Mouse (Mus musculus) cerebellum, adult 11 months (tissue): ENCODE measurements around the gene 4931406P16Rik.
"Not testable (repeated sequence)": the region's sequence is repeated elsewhere in the genome, so short reads cannot be mapped to it uniquely, and the experiment has no call there.

Source experiments
- DNase-seq: peaks from one replicate; pipeline ENCODE4 v3.0.0; 2022

4931406P16Rik gene

DNA sequence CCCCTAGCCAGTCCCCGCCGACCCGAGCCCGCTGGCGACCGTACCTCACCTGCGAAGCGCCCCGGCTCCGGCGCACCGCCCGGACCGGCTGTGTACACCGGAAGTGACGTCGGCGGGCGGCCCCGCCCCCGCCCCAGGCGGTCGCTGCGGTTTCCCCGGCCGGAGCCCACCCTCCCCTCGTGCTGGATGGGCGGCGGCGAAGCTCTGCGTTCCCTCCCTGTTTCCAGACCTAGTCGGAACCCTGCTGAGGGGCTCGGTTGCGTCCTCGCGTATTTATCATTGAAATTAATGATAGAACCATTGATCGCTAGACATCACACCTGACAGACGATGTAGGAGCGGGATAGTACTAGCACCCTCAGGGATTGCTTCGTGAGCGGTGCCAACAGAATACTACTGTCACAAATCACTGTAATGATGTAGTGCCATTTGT, at the start of gene 4931406P16Rik:
TSS of gene 4931406P16Rik (minus strand) at position 109 of the 433 bp plus-strand sequence.
- DNase-seq: peak; percentile 86

DNA sequence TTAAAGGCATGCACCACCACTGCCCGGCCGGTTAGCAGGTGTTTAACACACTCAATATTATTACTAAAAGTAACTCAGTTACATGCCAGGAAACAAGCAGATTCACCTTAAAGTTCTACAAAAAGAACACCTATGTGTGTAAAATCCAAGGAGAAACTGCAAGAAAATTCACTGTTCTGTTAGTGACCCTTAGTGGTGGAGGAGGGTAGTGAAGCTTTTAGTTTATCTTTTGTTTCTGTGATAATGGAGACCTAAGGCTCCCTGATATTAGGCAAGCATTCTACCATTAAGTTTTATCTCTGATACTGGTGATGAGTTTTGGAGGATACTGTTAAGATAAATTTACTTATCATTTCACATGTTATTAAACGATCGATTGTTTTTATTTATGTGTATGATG, 42.3 kb upstream of the 4931406P16Rik start:
- no peak for DNase-seq

DNA sequence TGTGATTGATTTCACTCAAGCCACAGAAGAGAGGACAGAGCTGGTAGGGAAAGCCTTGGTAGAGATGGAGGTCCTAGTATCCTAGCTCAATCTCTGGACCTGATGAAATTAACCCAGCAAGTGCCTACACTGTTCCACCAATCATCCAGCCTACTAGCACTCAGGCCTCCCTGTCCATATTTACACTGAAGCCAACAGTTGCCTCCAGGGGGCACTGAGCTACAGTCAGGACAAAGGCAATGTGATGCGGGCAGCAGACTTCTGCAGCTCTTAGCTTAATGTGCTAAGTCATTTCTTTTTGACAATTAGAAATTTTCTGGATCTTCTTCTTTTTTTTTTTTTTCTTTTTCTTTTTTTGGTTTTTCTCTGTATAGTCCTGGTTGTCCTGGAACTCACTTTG, 38.6 kb upstream of the 4931406P16Rik start:
- no peak for DNase-seq

DNA sequence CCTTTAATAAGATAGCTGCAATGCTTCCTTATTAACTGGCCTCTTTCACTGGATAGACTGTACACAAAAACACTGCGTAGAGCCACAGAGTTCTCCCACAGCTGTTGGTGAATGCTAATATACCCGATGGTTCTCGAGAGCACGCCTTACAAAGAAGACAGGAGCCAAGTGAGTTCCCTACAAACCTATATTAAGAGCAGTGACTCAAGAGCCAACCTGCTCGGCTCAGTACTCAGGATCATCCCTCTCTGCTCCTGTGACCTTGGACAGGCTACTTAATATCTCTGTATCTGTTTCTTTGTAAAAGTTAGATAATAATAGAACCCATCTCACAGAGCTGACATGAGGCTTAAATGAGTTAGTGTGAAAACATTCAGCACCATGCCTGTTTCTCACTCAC, 36.8 kb upstream of the 4931406P16Rik start:
- no peak for DNase-seq

DNA sequence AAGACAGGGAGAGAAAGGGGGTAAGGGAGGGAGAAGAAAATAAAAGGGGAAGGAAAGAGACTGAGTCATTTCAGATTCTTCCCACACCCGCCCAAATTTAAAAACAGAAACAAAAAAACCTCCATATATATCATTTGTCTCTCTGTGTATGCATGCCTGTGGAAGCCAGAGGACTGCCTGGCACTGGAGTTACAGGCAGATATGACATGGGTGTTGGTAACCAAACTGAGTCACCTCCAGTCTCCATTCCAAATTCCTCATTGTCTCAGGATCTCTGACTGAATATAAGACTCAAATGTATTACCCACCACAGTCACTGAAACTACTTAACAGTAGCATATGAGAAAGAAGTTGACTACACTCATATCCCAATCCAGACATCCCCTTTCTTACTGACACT, 34.7 kb upstream of the 4931406P16Rik start:
- no peak for DNase-seq

DNA sequence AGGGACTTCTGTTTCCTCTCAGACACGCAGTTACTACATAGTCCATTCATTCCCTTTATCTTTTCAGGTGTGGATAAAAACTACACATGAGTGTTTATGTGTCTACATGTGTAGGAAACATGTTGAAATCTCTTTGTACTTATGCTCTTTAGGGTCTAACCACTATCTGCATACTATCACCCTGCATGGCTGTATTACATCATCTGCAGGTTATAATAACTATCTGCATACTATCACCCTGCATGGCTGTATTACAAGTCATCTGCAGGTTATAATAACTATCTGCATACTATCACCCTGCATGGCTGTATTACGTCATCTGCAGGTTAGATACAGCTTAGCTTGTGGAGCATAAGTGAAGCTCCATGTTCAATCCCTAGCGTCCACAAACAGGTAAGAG, 33.7 kb upstream of the 4931406P16Rik start:
- no peak for DNase-seq

DNA sequence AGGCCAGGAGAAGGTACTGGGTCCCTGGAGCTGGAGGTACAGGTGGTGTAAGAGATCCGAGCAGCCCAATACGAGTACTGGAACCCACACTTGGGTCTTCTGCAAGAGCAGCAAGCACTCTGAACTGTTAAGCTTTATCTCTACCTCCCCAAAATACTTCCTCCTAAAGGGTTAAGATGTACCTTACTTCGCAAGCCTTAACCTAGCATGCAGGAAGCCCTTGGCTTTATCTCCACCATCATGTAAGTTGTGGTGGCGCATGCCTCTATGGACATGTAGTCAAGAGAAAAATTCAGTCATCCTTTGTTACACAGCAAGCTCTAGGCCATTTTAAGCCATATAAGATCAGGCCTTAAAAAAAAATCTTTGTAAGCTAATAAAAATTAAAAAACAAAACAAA, 33.2 kb upstream of the 4931406P16Rik start:
- no peak for DNase-seq

DNA sequence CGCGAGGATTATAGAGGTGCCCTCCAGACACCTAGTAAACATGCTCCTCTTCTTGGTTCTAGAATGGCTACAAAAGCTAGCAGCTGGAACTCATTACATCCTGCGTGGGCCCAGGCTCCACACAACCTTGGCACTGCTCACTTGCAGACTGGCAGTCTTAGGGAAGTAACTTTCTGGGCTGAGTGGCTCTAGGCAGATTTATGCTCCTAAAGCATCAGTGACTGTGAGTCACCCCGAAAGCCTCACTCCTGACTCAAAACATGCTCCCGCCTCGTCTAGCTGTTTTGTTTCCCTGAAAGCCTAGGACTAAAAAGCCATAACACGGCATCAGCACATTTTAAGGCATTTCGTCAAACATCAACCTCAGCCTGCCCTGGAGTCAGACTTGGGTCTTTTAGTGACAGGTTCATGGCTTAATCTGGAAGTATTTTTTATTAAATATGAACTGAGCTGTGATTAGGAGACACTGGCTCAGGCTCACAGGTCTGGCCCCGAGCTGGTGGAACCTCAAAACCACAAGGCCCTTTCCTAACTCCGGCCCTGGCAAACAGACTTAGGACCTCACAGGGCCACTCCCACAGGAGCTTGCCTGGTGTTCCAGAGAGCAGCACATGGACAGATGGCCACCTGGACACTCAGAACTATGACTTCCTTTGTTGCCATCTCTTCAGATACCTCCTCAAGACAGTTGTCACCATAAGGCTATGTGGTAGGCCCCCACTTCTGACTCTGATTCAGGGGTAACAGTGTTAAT, 28.9 kb upstream of the 4931406P16Rik start:
- no peak for DNase-seq

DNA sequence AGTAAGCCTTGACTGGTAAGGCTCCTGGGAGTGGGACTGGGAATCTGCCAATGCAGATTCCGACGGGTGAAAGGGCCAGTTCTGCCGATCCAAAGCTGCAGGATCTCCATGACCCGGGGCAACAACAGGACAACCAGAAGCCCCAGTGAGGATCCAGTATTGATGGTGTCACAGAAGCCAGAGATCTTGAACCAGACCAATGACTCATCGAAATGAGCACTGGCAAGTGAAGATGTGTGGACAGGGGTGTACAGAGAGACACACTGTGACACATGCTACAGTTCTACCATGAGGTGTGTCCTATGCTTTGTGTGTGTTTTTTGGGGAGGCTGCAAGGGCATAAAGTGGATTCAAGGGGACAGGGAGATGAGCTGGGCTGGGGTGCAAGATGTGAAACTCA, 27.5 kb upstream of the 4931406P16Rik start:
- no peak for DNase-seq

DNA sequence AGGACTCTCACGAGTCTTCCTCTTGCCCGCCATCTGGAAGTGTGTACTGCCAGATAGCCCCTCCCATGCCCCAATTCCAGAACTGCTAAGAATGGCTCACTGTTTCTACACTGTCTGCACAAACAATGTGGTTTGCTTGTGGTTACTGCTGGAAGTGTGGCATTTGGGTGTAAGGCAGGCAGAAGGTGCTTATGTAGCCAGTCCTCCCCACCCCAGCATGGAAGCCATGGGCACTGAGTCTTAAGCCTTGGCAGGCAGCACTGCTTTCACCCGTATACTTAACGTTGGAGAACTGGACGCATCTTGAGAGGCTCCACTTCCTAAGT, 25.8 kb upstream of the 4931406P16Rik start:
- DNase-seq: no peak

DNA sequence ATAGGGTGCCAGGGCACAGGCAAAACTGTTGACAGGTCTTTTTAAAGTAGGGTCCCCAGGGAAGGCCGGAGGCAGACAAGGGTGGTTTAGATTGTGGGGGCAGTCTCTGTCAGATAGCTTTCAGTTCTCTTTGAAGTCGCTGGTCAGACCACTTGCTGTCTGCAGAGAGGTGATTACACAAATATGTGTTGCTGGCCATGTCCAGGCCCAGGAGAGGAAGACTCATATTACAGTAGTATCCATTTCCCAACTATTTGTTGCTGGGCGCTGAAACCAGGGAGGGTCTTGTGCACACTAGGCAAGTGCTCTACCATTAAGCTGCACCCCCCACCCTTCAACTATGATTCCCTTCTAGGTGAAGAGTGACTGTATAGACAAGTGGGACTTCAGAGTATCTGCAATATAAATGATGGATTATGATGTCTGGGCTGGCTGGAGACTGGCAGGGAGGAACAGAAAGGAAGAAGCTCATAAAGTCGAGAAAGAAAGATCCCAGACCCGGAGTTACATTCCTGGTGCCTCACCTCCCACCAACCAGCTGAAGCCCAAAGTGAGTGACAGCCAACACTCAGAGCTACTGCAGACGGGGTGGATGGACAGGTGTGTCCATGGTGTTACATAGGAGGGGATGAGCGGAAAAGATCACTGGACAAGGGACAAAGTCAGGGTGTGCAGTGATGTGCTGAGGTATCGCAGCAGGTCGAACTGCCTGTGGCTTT, 25.3 kb upstream of the 4931406P16Rik start:
- no peak for DNase-seq

GRCm38 (mm10) chr7:34337268-34337667, 23.9 kb upstream of the 4931406P16Rik start:
- DNase-seq: no peak

DNA sequence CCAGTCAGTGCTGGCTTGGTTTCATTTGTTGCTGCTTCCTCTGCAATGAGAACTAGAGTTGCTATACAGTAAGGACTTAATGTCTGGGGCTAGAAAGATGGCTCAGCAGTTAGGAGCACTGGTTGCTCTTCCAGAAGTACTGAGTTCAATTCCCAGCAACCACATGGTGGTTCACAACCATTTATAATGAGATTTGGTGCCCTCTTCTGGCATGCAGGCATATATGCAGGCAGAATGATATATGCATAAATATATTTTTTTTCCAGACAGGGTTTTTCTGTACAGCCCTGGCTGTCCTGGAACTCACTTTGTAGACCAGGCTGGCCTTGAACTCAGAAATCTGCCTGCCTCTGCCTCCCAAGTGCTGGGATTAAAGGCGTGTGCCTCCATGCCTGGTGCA, 23.2 kb upstream of the 4931406P16Rik start:
- not testable (repeated sequence) for DNase-seq

GRCm38 (mm10) chr7:34327493-34327892, 14.1 kb upstream of the 4931406P16Rik start:
- DNase-seq: no peak

GRCm38 (mm10) chr7:34324857-34325256, 11.5 kb upstream of the 4931406P16Rik start:
- no peak for DNase-seq

GRCm38 (mm10) chr7:34324005-34324404, 10.7 kb upstream of the 4931406P16Rik start:
- no peak for DNase-seq

DNA sequence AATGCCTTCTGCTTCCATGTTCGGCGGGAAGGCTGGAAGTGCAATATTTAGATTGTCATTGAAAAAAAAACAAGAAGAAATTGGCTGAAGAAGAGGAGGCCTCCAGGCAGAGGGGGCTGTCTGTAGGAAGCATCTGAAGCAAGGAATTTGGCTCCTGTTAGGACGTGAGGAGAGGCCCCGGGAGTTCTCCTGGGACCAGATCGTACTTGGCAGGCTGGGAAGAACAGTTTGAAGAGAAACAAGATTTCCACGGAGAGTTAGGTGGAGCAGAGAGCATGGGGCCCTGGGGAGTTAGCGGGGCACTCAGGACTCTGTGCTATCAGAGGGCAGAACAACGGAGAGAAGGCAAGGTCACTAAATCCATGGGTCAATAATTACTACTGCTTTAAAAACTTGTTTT, 10.0 kb upstream of the 4931406P16Rik start:
- DNase-seq: no peak

GRCm38 (mm10) chr7:34321958-34322357, 8.6 kb upstream of the 4931406P16Rik start:
- DNase-seq: no peak

DNA sequence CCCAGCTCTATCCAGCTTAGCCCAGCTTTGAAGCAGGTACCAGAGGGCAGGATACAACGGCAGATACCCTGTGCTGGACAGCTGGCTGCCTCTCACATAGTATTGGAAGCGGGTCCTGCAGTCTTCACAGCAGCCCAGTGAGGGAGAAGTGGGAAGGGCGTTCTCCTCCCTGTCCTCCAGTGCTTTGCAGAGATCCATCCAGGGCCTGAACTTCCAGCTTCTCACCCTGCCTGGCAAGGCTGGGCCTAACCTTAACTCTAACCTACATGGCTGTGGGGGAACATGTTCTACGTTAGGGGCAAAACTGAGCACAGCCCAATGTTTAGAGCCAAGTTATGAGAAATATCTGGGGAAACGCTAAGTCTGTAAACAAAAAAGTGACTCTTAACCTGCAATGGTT, 7.8 kb upstream of the 4931406P16Rik start:
- DNase-seq: no peak

GRCm38 (mm10) chr7:34319957-34320356, 6.6 kb upstream of the 4931406P16Rik start:
- DNase-seq: peak; percentile 16

- no peak for DNase-seq
Measured at GRCm38 (mm10) chr7:34319123-34319522, 5.8 kb upstream of the 4931406P16Rik start.

DNA sequence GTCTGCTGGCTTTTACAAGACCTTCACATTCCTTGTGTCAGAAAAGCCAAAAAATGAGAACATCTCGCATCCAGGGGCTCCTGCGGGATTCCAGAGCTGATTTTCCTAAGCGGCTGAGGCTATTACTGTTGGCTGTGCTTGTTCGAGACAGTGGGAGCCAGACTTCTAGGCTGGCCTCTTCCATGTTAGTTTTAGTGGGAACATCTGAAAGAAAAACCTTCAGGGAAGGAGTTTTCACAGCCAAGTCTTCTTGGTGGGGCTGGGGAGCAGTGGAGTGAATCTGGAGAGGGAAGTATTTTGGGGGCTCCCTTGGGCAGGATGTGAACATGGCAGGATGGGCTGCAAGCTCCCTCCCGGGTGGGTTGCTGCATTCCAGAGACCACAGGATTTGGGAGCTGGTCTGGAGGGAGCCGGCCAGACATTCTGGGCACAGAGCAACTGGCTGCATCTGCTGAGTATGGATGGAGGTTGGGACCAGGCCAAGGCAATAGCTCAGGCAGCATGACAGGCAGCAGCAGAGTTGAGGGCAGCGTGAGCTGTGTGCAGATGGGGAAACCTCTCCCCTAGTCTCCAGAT, 4.6 kb upstream of the 4931406P16Rik start:
- DNase-seq: no peak

GRCm38 (mm10) chr7:34312786-34313442, 437 bp downstream of the 4931406P16Rik start:
- DNase-seq: no peak
